Mouse (Mus musculus) ES-Bruce4 (cell line): ENCODE measurements at regions not wholly inside any gene's neighbourhood (a gene's known extent, or its start where the extent isn't known, plus 50 kb on each side); places are given as distances from the start of the nearest gene placed in this dataset.

Source experiments
- CTCF ChIP-seq: IDR thresholded peaks from one replicate; pipeline ENCODE4 v1.8.1; 2011; ENCODE audit warnings: low read depth, low read length
- EP300 ChIP-seq: IDR thresholded peaks from 2 replicates; pipeline ENCODE4 v1.6.1; 2011; ENCODE audit warnings: low read depth, low read length; ENCODE audit not compliant: insufficient read depth
- POLR2A ChIP-seq: IDR thresholded peaks from one replicate; pipeline ENCODE4 v1.8.1; 2011; ENCODE audit warnings: low read length; ENCODE audit not compliant: insufficient read depth

DNA sequence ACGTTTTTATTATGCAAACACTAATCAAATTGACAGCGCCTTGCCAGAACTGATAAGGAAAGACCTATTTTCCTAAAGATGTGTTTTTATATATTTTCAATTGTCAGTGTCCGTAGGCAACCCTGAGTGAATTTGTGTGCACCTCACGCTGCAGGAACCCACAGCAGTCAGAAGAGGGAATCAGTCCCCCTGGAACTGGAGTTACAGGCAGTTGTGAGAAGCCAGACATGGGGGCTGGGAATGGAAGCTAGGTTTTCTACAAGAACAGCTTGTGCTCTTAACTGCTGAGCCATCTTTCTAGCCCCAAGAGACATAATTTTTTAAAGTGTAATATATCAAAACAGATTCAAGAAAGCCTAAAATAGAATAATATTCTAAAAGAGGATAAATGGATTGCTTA lies 134.0 kb upstream of the Phactr1 start:
- no peak for TF ChIP-seq POLR2A
- TF ChIP-seq EP300, result no peak
- no peak for TF ChIP-seq CTCF
